Mouse (Mus musculus): ENCODE data around the gene Nfkb1. TPM values are rescaled to one million over a fixed set of nuclear protein-coding genes. Genes with fewer than 3 reads are reported as not detected.

Gene Nfkb1
- polyA plus RNA-seq, 1 experiment from 2014 or later, result 10.6 TPM

DNA sequence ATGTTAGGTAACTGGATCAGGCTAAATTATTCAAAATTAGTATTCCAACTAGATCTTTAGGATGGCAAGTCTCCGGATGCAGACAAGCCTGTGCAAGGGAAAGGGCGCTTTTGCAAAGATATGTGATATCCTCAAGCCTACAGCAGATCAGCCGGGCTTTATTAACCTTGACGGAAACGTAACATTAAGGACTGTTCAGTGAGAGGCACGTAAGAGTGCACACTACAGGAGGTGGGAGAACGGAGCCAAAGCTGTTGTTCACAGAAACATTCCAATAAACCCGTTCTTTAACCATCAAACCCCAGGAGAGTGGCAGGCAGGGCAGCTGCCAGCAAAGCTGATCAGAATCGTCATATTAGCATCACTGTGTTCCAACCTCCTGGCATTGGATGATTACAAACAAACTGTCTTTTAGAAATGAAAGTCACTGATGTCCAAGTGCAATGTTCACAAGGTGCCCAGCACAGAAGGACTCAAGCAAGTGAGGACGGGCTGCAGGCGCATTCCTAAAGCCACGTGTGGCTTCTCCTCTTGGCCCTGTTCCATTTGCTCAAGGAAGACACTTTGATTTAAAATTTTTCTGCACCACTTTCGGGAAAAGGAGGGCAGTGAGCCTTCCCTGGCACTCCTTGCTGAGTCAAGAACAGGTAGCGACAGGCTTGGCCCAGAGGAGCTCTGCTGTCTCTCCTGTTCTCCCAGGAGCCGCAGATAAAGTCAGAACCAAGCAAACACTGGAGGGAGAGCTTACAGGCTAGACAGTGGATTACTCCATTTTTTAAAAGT lies 40.4 kb downstream of the Nfkb1 start:
- no peaks in the 10 kb centered on the region for H3K4me1 ChIP-seq
- H3K36me3 ChIP-seq, result peaks cover 30% of the 10 kb centered on the region
- no peak overlapping the region for H3K4me3 ChIP-seq
- 91% methylated on average over 15 of the region's 15 CpGs for WGBS
- no peaks in the 10 kb centered on the region for H3K27me3 ChIP-seq (ENCODE audit: low read depth, poor library complexity, severe bottlenecking)
- no peaks in the 10 kb centered on the region for H3K9me3 ChIP-seq (replicated peaks)
- DNase-seq (ENCODE audit: low spot score), result no peak
- H3K27ac ChIP-seq (replicated peaks), result no peak overlapping the region

GRCm38 (mm10) chr3:135649809-135650208 lies 41.5 kb downstream of the Nfkb1 start:
- DNase-seq (ENCODE audit: low spot score), result no peak
- no peaks in the 10 kb centered on the region for H3K27me3 ChIP-seq (ENCODE audit: low read depth, poor library complexity, severe bottlenecking)
- peaks cover 40% of the 10 kb centered on the region for H3K36me3 ChIP-seq
- no peaks in the 10 kb centered on the region for H3K9me3 ChIP-seq (replicated peaks)
- no peaks in the 10 kb centered on the region for H3K4me1 ChIP-seq
- H3K27ac ChIP-seq (replicated peaks), result no peak overlapping the region
- no peak overlapping the region for H3K4me3 ChIP-seq
- WGBS, result 88% methylated on average over 10 of the region's 10 CpGs

DNA sequence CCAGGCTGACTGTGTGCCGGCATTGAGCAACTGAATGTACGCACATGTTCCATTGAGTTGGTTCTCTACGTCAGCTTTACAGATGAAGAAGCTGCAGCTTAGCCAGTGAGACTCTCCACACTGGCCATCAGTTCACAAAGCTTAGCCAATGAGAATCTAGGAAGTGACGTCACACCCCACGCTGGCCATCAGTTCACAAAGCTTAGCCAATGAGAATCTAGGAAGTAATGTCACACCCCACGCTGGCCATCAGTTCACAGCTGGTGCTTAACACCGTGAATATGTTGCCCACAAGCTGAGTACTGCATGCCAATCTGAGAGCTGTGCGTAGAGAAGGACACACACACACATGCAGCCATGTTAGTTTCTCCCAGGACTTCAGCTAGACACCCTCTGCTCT lies 42.8 kb downstream of the Nfkb1 start:
- no peak overlapping the region for H3K27ac ChIP-seq (replicated peaks)
- no peaks in the 10 kb centered on the region for H3K27me3 ChIP-seq (ENCODE audit: low read depth, poor library complexity, severe bottlenecking)
- DNase-seq (ENCODE audit: low spot score), result no peak
- no peaks in the 10 kb centered on the region for H3K4me1 ChIP-seq
- WGBS, result 88% methylated on average over 8 of the region's 8 CpGs
- no peak overlapping the region for H3K4me3 ChIP-seq
- H3K36me3 ChIP-seq, result peaks cover 41% of the 10 kb centered on the region
- no peaks in the 10 kb centered on the region for H3K9me3 ChIP-seq (replicated peaks)

- Histone ChIP-seq H3K27me3 (ENCODE audit: low read depth, poor library complexity, severe bottlenecking) (no peaks in the 10 kb centered on the region), H3K9me3 (replicated peaks) (no peaks in the 10 kb centered on the region), H3K36me3 (peaks cover 31% of the 10 kb centered on the region), H3K4me1 (no peaks in the 10 kb centered on the region), H3K27ac (replicated peaks) (no peak overlapping the region), H3K4me3 (no peak overlapping the region)
- DNase-seq (ENCODE audit: low spot score), result no peak
- WGBS, result 100% methylated on average over 1 of the region's 1 CpGs
Observed at GRCm38 (mm10) chr3:135646622-135647021, 44.7 kb downstream of the Nfkb1 start.

- no peak overlapping the region for H3K4me3 ChIP-seq
- no peak overlapping the region for H3K27ac ChIP-seq (replicated peaks)
- peaks cover 44% of the 10 kb centered on the region for H3K36me3 ChIP-seq
- no peaks in the 10 kb centered on the region for H3K27me3 ChIP-seq (ENCODE audit: low read depth, poor library complexity, severe bottlenecking)
- WGBS, result 92% methylated on average over 3 of the region's 3 CpGs
- no peak for DNase-seq (ENCODE audit: low spot score)
- H3K9me3 ChIP-seq (replicated peaks), result no peaks in the 10 kb centered on the region
- no peaks in the 10 kb centered on the region for H3K4me1 ChIP-seq
Observed at GRCm38 (mm10) chr3:135644971-135645370, 46.4 kb downstream of the Nfkb1 start.

DNA sequence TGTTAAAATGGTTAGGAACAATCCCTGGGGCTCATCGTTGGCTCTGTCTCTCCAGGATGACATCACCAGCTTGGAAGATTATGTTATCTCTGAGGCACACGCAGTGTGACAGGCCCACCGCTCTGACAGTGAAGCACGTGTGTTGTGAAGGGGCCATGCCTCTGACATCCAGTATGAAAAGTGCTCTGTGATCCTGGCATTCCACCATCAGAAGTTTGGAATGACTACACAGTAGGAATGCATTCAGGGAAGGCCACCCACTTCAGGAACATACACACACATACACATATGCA lies 49.8 kb downstream of the Nfkb1 start:
- Histone ChIP-seq H3K4me1 (peaks cover 13% of the 10 kb centered on the region), H3K4me3 (no peak overlapping the region), H3K9me3 (replicated peaks) (no peaks in the 10 kb centered on the region), H3K36me3 (peaks cover 39% of the 10 kb centered on the region), H3K27ac (replicated peaks) (no peak overlapping the region), H3K27me3 (ENCODE audit: low read depth, poor library complexity, severe bottlenecking) (no peaks in the 10 kb centered on the region)
- WGBS, result 91% methylated on average over 4 of the region's 4 CpGs
- DNase-seq (ENCODE audit: low spot score), result no peak

GRCm38 (mm10) chr3:135640856-135641622 lies 50.3 kb downstream of the Nfkb1 start:
- H3K27ac ChIP-seq (replicated peaks), result no peak overlapping the region
- peaks cover 18% of the 10 kb centered on the region for H3K4me1 ChIP-seq
- H3K36me3 ChIP-seq, result peaks cover 36% of the 10 kb centered on the region
- DNase-seq (ENCODE audit: low spot score), result no peak
- no peaks in the 10 kb centered on the region for H3K9me3 ChIP-seq (replicated peaks)
- WGBS, result 91% methylated on average over 16 of the region's 16 CpGs
- no peaks in the 10 kb centered on the region for H3K27me3 ChIP-seq (ENCODE audit: low read depth, poor library complexity, severe bottlenecking)
- no peak overlapping the region for H3K4me3 ChIP-seq

GRCm38 (mm10) chr3:135640203-135640602 lies 51.1 kb downstream of the Nfkb1 start:
- Histone ChIP-seq H3K27ac (replicated peaks) (no peak overlapping the region), H3K9me3 (replicated peaks) (no peaks in the 10 kb centered on the region), H3K4me1 (peaks cover 21% of the 10 kb centered on the region), H3K27me3 (ENCODE audit: low read depth, poor library complexity, severe bottlenecking) (no peaks in the 10 kb centered on the region), H3K4me3 (no peak overlapping the region), H3K36me3 (peaks cover 29% of the 10 kb centered on the region)
- no peak for DNase-seq (ENCODE audit: low spot score)
- 95% methylated on average over 5 of the region's 5 CpGs for WGBS

DNA sequence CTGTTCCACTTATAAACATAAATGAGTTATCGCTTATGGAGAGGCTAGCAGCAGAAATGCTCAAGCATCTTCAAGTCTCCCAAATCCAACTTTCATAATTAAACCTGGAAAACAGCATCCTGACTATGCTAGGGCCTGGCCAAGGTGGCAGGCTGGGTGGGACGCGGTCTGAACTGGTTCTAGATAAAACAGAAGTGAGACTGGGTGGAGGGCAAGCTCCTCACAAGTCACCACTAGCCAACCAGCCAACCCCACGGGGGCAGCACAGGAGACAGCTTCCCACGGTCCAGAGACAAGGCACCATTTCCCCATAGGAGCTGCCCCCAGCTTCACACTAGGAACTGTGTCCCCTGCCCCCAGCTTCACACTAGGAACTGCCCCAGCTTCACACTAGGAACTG lies 53.8 kb downstream of the Nfkb1 start:
- peaks cover 21% of the 10 kb centered on the region for H3K4me1 ChIP-seq
- H3K36me3 ChIP-seq, result peaks cover 22% of the 10 kb centered on the region
- peak overlapping the region; percentile 28 for H3K27ac ChIP-seq (replicated peaks)
- no peak for DNase-seq (ENCODE audit: low spot score)
- H3K27me3 ChIP-seq (ENCODE audit: low read depth, poor library complexity, severe bottlenecking), result no peaks in the 10 kb centered on the region
- 87% methylated on average over 5 of the region's 5 CpGs for WGBS
- no peaks in the 10 kb centered on the region for H3K9me3 ChIP-seq (replicated peaks)
- no peak overlapping the region for H3K4me3 ChIP-seq

DNA sequence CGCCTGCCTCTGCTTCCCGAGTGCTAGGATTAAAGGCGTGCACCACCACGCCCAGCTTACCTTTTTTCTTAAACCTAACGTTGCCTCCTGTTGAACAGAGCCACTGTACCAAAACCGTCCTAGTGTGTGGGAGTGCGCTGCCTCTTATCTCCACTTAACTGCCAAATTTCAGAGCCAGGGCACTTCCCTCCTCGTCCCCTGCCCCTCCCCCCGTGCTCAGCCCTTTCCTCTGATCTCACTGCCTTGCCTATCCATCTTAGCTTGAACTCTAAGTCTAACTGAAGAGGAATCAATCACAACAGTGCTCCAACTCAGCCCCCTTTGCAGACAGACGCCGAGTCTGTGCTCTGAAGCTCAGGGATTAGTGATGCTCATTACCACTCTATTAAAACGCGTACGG lies 54.9 kb downstream of the Nfkb1 start:
- 36% methylated on average over 14 of the region's 14 CpGs for WGBS
- Histone ChIP-seq H3K27ac (replicated peaks) (peak overlapping the region; percentile 28; the same call in 1 of the 2 replicates), H3K4me1 (peaks cover 27% of the 10 kb centered on the region), H3K9me3 (replicated peaks) (no peaks in the 10 kb centered on the region), H3K36me3 (peaks cover 17% of the 10 kb centered on the region), H3K4me3 (no peak overlapping the region), H3K27me3 (ENCODE audit: low read depth, poor library complexity, severe bottlenecking) (no peaks in the 10 kb centered on the region)
- peak; percentile 49 for DNase-seq (ENCODE audit: low spot score)

- no peaks in the 10 kb centered on the region for H3K9me3 ChIP-seq (replicated peaks)
- peaks cover 27% of the 10 kb centered on the region for H3K4me1 ChIP-seq
- 86% methylated on average over 14 of the region's 14 CpGs for WGBS
- H3K27me3 ChIP-seq (ENCODE audit: low read depth, poor library complexity, severe bottlenecking), result no peaks in the 10 kb centered on the region
- H3K27ac ChIP-seq (replicated peaks), result peak overlapping the region; percentile 52
- H3K36me3 ChIP-seq, result peaks cover 12% of the 10 kb centered on the region
- H3K4me3 ChIP-seq, result no peak overlapping the region
- DNase-seq (ENCODE audit: low spot score), result no peak
Observed at GRCm38 (mm10) chr3:135635646-135636434, 55.5 kb downstream of the Nfkb1 start.

GRCm38 (mm10) chr3:135635030-135635429 lies 56.3 kb downstream of the Nfkb1 start:
- peaks cover 7% of the 10 kb centered on the region for H3K36me3 ChIP-seq
- no peak overlapping the region for H3K27ac ChIP-seq (replicated peaks)
- WGBS, result 85% methylated on average over 1 of the region's 1 CpGs
- H3K9me3 ChIP-seq (replicated peaks), result no peaks in the 10 kb centered on the region
- no peak overlapping the region for H3K4me3 ChIP-seq
- H3K27me3 ChIP-seq (ENCODE audit: low read depth, poor library complexity, severe bottlenecking), result no peaks in the 10 kb centered on the region
- peaks cover 27% of the 10 kb centered on the region for H3K4me1 ChIP-seq
- no peak for DNase-seq (ENCODE audit: low spot score)
